Mouse (Mus musculus) forebrain, postnatal 0 days (tissue): Measurements from ENCODE around the gene Gm10570. TPM values are rescaled to one million over a fixed set of nuclear protein-coding genes. Genes with fewer than 3 reads are reported as not detected.

Experiments used
- ATAC-seq: fragments of 200-750 bp; cut with Nextera tagmentation; 2 replicates; pipeline ENCODE4 v1.8.0; 2017; ENCODE audit warnings: mild to moderate bottlenecking, moderate library complexity
- DNase-seq: peaks from one replicate; pipeline ENCODE4 v3.0.0-alpha.2; 2015
- H3K27ac ChIP-seq: fragments of 300-500 bp; sonication (generic); 2 replicates; pipeline ENCODE4 v1.5.1; 2014; ENCODE audit warnings: low read depth, mild to moderate bottlenecking, antibody characterized with exemption, low read length, moderate library complexity, mixed read lengths
- H3K27me3 ChIP-seq: fragments of 300-500 bp; sonication (generic); 2 replicates; pipeline ENCODE4 v1.6.1; 2014; ENCODE audit warnings: mild to moderate bottlenecking, low read length, mixed read lengths; ENCODE audit not compliant: insufficient read depth
- H3K36me3 ChIP-seq: fragments of 300-500 bp; sonication (generic); 2 replicates; pipeline ENCODE4 v1.6.1; 2014; ENCODE audit warnings: mild to moderate bottlenecking, moderate library complexity; ENCODE audit not compliant: insufficient read depth
- H3K4me1 ChIP-seq: fragments of 300-500 bp; sonication (generic); 2 replicates; pipeline ENCODE4 v1.6.1; 2014; ENCODE audit warnings: antibody characterized with exemption; ENCODE audit not compliant: insufficient read depth
- H3K4me2 ChIP-seq: fragments of 300-500 bp; sonication (generic); 2 replicates; pipeline ENCODE4 v1.6.1; 2014; ENCODE audit warnings: low read depth, mild to moderate bottlenecking, moderate library complexity
- H3K4me3 ChIP-seq: fragments of 300-500 bp; sonication (generic); 2 replicates; pipeline ENCODE4 v1.5.1; 2014; ENCODE audit warnings: low read depth, low read length, mixed read lengths
- H3K9ac ChIP-seq: fragments of 300-500 bp; sonication (generic); 2 replicates; pipeline ENCODE4 v1.6.1; 2014; ENCODE audit warnings: mild to moderate bottlenecking
- H3K9me3 ChIP-seq: fragments of 300-500 bp; sonication (generic); 2 replicates; pipeline ENCODE4 v1.6.1; 2016; ENCODE audit warnings: low read length
- CTCF ChIP-seq: sonication (generic); IDR thresholded peaks from 2 replicates; pipeline ENCODE4 v1.5.1; 2016; ENCODE audit warnings: antibody characterized with exemption, control low read depth, low read depth
- WGBS: fragments of 180-500 bp; shearing (Covaris S2); extraction: QIAGEN DNeasy Blood & Tissue Kit; methylation state at CpG from one replicate; pipeline ENCODE4 v1.1.7; 2014; 5-methylcytosine and 5-hydroxymethylcytosine counted together
- polyA plus RNA-seq: library from polyadenylated mRNA; unstranded; fragments of >200 nt; fragmentation: Nextera tagmentation; extraction: Ambion mirVana; gene quantifications from 2 replicates; pipeline ENCODE4 v1.2.1, GENCODE M21; 2015
- total RNA-seq: library from RNA; depleted of rRNA; stranded (reverse); fragments of >200 nt; gene quantifications from 2 replicates; pipeline ENCODE4 v1.2.3, GENCODE M21; 2014; rRNA removed

Gene Gm10570
- total RNA-seq: 1.1 and 1.8 TPM in 2 replicates
- 1.0 and 1.2 TPM in 2 replicates for polyA plus RNA-seq

DNA sequence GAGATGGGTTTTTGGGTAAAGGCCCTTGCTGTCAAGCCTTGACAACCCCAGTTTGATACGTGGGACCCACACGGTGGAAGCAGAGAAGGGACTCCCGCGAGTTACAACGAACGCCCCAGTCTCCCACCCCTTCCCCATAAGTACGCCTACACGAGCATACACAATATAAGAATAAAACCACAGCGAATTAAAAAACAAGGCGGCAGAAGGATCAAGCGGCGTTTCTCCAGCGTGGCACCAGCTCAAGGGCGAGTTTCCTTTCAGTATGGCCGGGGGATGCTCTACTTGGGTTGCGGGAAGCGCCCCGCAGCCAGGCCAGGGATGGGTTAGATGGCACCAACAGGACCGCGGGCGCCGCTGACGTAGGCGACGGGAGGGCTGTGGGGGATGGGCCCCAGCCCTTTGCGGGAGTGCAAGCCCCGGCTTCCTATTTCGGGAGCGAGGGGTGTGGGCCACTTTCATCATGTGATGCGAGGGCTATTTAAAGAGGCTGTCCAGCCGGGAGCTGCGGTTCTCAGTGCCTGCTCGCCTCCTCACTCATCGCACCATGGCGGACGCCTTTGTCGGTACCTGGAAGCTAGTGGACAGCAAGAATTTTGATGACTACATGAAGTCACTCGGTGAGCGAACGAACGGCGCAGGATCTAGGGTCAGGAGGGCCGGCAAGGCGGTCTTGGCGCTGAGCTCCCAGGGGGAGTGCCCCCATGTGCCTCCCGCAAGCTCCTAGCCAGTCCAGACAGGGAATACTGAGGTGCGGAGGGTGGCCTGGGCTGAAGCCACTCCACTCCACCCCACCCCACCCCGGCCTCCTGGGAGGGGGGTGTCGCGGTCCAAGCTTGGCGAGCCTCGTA is at the start of gene Gm10570, which contains the start of gene Fabp3:
TSS of gene Gm10570 (minus strand) at position 444 of the 851 bp plus-strand sequence.
TSS of gene Fabp3 (plus strand) at position 365 of the 851 bp plus-strand sequence.
- H3K36me3 ChIP-seq: peaks cover 11% of the 10 kb centered on the region
- TF ChIP-seq CTCF: no peak
- no peaks in the 10 kb centered on the region for H3K9me3 ChIP-seq
- peak within 1 kb of the TSS; percentile 93 for H3K4me2 ChIP-seq
- peak within 1 kb of the TSS; percentile 73 for H3K27ac ChIP-seq
- DNase-seq (peak; percentile 86), ATAC-seq (peak; percentile 88)
- no peaks in the 10 kb centered on the region for H3K4me1 ChIP-seq
- peak within 1 kb of the TSS; percentile 57 for H3K4me3 ChIP-seq
- under 1% methylated on average over 52 of the region's 52 CpGs for WGBS
- H3K9ac ChIP-seq: peak within 1 kb of the TSS; percentile 82
- H3K27me3 ChIP-seq: no peaks in the 10 kb centered on the region

DNA sequence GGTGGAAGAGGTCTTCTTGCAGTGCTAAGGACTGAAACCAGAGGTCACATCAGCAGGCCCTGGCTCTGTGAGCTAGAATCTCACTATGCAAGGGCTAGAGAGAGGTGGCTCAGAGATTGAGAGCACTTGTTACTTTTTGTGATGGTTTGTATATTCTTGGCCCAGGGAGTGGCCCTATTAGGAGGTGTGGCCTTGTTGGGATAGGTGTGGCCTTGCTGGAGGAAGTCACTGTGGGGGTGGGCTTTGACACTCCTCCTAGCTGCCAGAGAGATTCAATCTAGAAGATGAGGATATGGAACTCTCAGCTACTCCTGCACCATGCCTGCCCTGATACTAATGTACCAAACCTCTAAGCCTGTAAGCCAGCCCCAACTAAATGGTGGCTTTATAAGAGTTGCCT is 49.5 kb upstream of the Gm10570 start:
- no peaks in the 10 kb centered on the region for H3K9me3 ChIP-seq
- H3K4me3 ChIP-seq: no peak overlapping the region
- DNase-seq (no peak), ATAC-seq (no peak)
- no peak for TF ChIP-seq CTCF
- H3K27ac ChIP-seq: no peak overlapping the region
- H3K36me3 ChIP-seq: peaks cover 16% of the 10 kb centered on the region
- H3K27me3 ChIP-seq: no peaks in the 10 kb centered on the region
- H3K4me2 ChIP-seq: no peak overlapping the region
- H3K4me1 ChIP-seq: peaks cover 12% of the 10 kb centered on the region; the same call in 1 of the 2 replicates
- H3K9ac ChIP-seq: no peak overlapping the region

DNA sequence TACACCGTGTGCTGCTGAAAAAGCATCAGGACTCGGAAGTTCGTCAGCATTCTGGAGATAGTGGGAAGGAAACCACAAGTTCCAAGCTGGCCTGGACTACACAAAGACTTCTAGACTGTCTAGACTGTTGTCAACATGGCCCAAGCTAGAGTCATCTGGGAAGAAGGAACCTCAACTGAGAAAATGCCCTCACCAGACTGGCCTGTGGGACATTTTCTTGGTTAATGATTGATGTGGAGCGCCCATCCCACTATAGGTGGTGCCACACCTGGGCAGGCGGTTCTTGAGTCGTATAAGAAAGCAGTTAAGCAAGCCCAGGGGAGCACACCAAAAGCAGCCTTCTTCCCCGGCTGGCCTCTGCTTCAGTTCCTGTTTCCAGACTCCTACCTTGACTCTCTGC is 44.1 kb upstream of the Gm10570 start:
- Histone ChIP-seq H3K27me3 (no peaks in the 10 kb centered on the region), H3K4me3 (no peak overlapping the region), H3K4me2 (no peak overlapping the region), H3K36me3 (peaks cover 56% of the 10 kb centered on the region), H3K4me1 (no peaks in the 10 kb centered on the region), H3K9ac (no peak overlapping the region), H3K27ac (no peak overlapping the region), H3K9me3 (no peaks in the 10 kb centered on the region)
- ATAC-seq: no peak
- no peak for DNase-seq
- WGBS: 95% methylated on average over 7 of the region's 7 CpGs
- TF ChIP-seq CTCF: no peak

DNA sequence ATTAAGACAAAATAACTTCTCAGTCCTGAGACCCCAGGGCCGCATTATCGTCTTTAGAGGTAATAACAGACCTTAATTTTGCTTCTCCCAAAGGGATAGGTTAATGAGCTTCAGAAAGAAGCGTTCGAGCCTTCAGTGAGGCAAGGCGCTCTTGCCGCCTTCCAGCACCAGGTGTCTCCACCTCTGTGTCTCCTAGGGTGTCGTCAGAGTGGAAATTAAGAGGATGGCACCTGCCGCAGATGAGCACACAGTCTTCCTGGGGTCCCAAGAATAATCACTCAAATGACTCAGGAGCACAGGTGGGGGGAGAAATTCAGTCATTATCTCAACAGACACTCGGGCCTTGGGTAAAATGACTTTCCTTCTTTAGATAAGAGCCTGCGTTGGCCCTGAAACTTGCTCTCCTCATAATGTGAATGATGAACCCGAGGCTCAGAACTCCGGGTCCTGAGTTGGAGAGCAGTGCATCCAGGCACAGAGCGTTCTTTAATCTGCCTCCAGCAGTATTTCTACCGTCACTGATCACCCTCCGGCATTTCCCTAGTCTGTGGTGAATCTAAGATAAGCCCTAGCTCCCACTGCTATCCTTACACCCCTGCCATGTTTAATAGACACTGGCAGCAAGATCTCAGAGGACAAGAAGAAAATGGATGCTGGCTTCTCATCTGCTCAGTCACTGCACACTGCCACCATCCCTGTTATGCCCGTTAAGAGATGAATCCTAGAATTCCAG is 42.4 kb upstream of the Gm10570 start:
- H3K4me3 ChIP-seq: no peak overlapping the region
- no peaks in the 10 kb centered on the region for H3K9me3 ChIP-seq
- TF ChIP-seq CTCF: peak; percentile 45
- H3K9ac ChIP-seq: no peak overlapping the region
- ATAC-seq: no peak
- no peak for DNase-seq
- H3K27me3 ChIP-seq: no peaks in the 10 kb centered on the region
- no peak overlapping the region for H3K27ac ChIP-seq
- peaks cover 62% of the 10 kb centered on the region for H3K36me3 ChIP-seq
- 88% methylated on average over 16 of the region's 16 CpGs for WGBS
- H3K4me1 ChIP-seq: no peaks in the 10 kb centered on the region
- no peak overlapping the region for H3K4me2 ChIP-seq

DNA sequence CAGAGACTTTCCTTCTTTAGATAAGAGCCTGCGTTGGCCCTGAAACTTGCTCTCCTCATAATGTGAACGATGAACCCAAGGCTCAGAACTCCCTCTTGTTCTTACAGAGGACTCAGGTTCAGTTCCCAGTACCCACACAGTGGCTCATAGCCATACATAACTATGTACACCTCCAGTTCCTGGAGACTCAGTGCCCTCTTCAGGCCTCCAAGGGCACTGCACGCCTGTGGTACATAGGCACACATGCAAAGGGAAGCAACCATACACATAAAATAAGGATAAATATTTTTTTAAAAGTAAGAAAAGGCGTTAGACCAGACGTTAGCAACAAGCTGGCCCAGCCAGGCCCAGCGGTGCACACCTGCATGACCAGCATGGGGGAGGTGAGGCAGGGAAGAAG is 41.2 kb upstream of the Gm10570 start:
- no peak for ATAC-seq

DNA sequence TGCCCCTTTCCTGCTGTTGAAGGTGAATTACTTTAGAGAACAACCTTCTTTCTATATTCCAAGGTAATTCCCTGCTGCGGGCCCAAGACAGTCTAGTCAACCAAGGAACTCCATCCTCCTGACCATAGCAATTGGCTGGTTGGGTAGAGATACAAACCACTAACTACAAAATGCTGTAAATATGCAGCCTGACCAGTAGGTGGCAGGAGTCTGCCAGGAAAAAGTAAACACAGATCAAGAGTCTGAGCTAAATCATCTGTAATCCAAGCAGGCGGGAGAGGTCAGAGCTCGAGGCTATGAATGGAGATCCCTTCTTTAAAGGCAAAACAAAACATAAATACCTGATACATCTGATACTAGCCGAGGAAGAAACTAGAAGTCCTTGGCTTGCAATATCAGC is 33.2 kb upstream of the Gm10570 start:
- H3K4me1 ChIP-seq: no peaks in the 10 kb centered on the region
- peaks cover 33% of the 10 kb centered on the region for H3K36me3 ChIP-seq
- no peaks in the 10 kb centered on the region for H3K9me3 ChIP-seq
- DNase-seq (peak; percentile 71), ATAC-seq (0 out of 2 replicates have a peak, but pooled peaks have one; percentile 42)
- no peak overlapping the region for H3K4me3 ChIP-seq
- no peaks in the 10 kb centered on the region for H3K27me3 ChIP-seq
- H3K4me2 ChIP-seq: no peak overlapping the region
- H3K9ac ChIP-seq: no peak overlapping the region
- no peak overlapping the region for H3K27ac ChIP-seq
- 25% methylated on average over 4 of the region's 4 CpGs for WGBS
- peak; percentile 85 for TF ChIP-seq CTCF

More for the DNA sequence above, 41.2 kb upstream of the Gm10570 start:
- no peaks in the 10 kb centered on the region for H3K4me1 ChIP-seq
- H3K9me3 ChIP-seq: no peaks in the 10 kb centered on the region
- no peak for DNase-seq
- TF ChIP-seq CTCF: peak; percentile 53
- H3K9ac ChIP-seq: no peak overlapping the region
- no peaks in the 10 kb centered on the region for H3K27me3 ChIP-seq
- H3K36me3 ChIP-seq: peaks cover 63% of the 10 kb centered on the region
- 95% methylated on average over 6 of the region's 6 CpGs for WGBS
- no peak overlapping the region for H3K27ac ChIP-seq
- no peak overlapping the region for H3K4me2 ChIP-seq
- H3K4me3 ChIP-seq: no peak overlapping the region

DNA sequence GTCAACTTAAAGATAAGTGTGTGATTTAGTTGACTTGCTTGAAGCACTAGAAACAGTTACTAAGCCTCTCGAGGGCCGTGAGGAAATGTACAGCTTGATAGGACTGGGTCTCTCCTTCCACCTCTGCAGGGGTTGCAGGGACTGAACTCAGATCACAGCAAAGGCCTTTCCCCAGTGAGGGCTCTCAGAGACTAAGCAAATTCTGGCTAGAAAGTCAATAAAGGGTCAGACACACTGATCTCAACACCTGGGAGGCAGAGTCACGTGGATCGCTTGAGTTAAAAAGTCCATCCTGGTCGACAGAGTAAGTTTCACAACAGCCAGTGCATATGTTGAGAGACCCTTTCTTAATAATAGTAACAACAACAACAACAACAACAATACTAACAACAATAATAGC is 27.4 kb upstream of the Gm10570 start:
- Histone ChIP-seq H3K36me3 (peaks cover 48% of the 10 kb centered on the region), H3K9ac (no peak overlapping the region), H3K27me3 (no peaks in the 10 kb centered on the region), H3K4me1 (no peaks in the 10 kb centered on the region), H3K9me3 (no peaks in the 10 kb centered on the region), H3K27ac (no peak overlapping the region), H3K4me2 (no peak overlapping the region), H3K4me3 (no peak overlapping the region)
- DNase-seq: no peak
- WGBS: 93% methylated on average over 5 of the region's 5 CpGs
- ATAC-seq: no peak
- no peak for TF ChIP-seq CTCF
